Mouse (Mus musculus): ENCODE results near the gene 1300017J02Rik.

Gene 1300017J02Rik

DNA sequence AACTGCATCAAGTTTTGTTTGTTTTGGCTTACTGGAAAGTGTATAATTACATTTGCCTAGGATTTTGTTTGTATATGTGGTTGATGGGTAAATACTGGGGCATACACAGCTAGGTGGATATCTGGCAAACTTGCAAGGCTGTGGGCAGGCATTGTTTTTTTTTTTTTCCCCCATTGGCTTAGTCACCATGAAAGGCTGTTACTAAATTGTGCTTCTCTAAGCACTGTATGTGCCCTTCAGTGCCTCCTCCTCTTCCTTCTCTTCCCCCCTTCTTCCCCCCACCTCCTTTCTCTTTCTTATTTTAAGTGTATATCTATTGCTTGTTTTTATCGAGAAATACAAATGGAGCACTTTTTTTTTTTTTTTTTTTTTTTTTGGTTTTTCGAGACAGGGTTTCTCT lies 19.8 kb upstream of the 1300017J02Rik start:
- H3K4me3 ChIP-seq (replicated peaks; ENCODE audit: low read length): no peak overlapping the region
- TF ChIP-seq NANOG (IDR thresholded peaks at IDR 0.05; ENCODE audit: borderline replicate concordance, low read length) (no peak), CTCF (conservative IDR thresholded peaks at IDR 0.05; ENCODE audit: low read length) (no peak), POU5F1 (IDR thresholded peaks at IDR 0.05; ENCODE audit: borderline replicate concordance, low read length) (no peak)
- H3K9me3 ChIP-seq (ENCODE audit: low read length): no peaks in the 10 kb centered on the region
- peaks cover 25% of the 10 kb centered on the region for H3K4me1 ChIP-seq (replicated peaks; ENCODE audit: low read depth, low read length)
- peaks cover 100% of the 10 kb centered on the region for H3K36me3 ChIP-seq (ENCODE audit: insufficient read depth, low read length)
- H3K27me3 ChIP-seq (ENCODE audit: insufficient read depth, low read length): no peaks in the 10 kb centered on the region

DNA sequence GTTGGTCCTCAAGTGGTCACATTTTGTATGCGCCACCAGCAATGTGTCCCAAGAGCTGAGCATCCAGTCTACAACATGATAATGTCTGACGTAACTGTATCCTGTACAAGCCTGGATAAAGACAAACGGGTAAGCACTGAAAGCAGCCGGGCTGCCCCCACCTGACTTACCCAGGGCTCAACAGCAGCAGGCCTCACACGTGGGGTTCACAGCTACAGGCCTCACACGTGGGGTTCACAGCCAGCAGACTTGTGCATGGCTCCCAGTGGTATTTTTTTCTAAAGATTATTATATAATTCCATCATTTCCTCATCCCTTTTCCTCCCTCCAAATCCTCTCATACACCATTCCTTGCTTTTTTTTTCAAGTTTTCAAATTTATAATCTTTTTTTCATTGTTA lies 5.0 kb upstream of the 1300017J02Rik start:
- Histone ChIP-seq H3K4me3 (replicated peaks; ENCODE audit: low read length) (no peak overlapping the region), H3K4me1 (replicated peaks; ENCODE audit: low read depth, low read length) (peaks cover 23% of the 10 kb centered on the region), H3K36me3 (ENCODE audit: insufficient read depth, low read length) (peaks cover 82% of the 10 kb centered on the region), H3K9me3 (ENCODE audit: low read length) (no peaks in the 10 kb centered on the region), H3K27me3 (ENCODE audit: insufficient read depth, low read length) (no peaks in the 10 kb centered on the region)
- TF ChIP-seq NANOG (IDR thresholded peaks at IDR 0.05; ENCODE audit: borderline replicate concordance, low read length) (no peak), POU5F1 (IDR thresholded peaks at IDR 0.05; ENCODE audit: borderline replicate concordance, low read length) (no peak), CTCF (conservative IDR thresholded peaks at IDR 0.05; ENCODE audit: low read length) (no peak)

DNA sequence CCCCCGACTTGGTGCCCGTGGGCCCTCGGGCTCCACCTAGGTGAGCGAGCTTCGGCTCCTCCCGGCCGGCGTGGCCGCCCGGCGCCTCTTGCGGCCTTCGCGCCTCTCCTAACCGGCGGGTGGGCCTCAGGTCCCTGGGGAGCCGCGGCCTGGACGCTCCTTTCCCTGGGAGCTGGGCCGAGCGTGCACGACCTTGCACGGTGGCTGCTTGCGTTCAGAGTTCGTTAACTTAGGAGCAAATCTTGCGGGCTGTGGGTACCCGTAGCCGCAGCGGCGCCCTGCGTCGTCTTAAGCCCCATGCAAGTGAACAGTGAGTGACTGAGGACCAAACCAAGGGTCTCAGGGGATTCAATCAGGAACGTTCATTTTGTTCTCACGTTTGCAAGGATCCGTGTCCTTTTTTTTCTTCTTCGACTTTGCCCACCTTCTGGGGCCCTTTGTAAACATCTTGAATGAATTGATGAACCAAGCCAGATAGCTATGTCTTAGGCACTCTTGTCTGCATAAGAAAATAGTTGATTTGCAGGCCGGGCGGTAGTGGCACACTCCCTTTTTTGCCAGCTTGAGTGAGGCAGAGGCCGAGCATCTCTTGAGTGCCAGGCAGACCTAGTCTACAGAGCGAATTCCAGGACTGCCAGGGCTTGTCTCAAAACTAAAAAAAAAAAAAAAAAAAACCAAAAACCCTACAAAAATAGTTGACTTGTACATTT lies 605 bp upstream of the 1300017J02Rik start:
- peaks cover 65% of the 10 kb centered on the region for H3K36me3 ChIP-seq (ENCODE audit: insufficient read depth, low read length)
- peaks cover 34% of the 10 kb centered on the region for H3K4me1 ChIP-seq (replicated peaks; ENCODE audit: low read depth, low read length)
- peak overlapping the region; percentile 93 for H3K4me3 ChIP-seq (replicated peaks; ENCODE audit: low read length)
- H3K9me3 ChIP-seq (ENCODE audit: low read length): no peaks in the 10 kb centered on the region
- no peak for TF ChIP-seq POU5F1 (IDR thresholded peaks at IDR 0.05; ENCODE audit: borderline replicate concordance, low read length)
- no peak for TF ChIP-seq CTCF (conservative IDR thresholded peaks at IDR 0.05; ENCODE audit: low read length)
- no peak for TF ChIP-seq NANOG (IDR thresholded peaks at IDR 0.05; ENCODE audit: borderline replicate concordance, low read length)
- no peaks in the 10 kb centered on the region for H3K27me3 ChIP-seq (ENCODE audit: insufficient read depth, low read length)

DNA sequence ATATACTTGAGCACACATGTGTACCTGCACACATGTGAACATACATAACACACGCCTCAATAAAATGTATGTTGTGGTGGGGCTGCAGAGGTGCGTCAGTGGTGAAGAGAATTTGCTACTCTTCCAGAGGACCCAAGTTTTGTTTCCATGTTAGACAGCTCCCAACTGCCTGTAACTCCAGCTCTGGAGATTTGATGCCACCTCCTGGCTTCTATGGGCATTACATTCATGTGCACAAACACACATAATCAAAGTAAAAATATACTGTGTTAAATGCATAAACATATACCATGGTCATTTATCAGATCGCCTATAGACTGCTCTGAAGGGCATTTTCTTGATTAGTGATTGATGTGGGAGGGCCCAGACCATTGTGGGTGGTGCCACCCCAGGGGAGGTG lies 2.2 kb downstream of the 1300017J02Rik start:
- Histone ChIP-seq H3K9me3 (ENCODE audit: low read length) (no peaks in the 10 kb centered on the region), H3K27me3 (ENCODE audit: insufficient read depth, low read length) (no peaks in the 10 kb centered on the region), H3K4me1 (replicated peaks; ENCODE audit: low read depth, low read length) (peaks cover 30% of the 10 kb centered on the region), H3K4me3 (replicated peaks; ENCODE audit: low read length) (no peak overlapping the region), H3K36me3 (ENCODE audit: insufficient read depth, low read length) (peaks cover 38% of the 10 kb centered on the region)
- TF ChIP-seq CTCF (conservative IDR thresholded peaks at IDR 0.05; ENCODE audit: low read length) (peak; percentile 74), NANOG (IDR thresholded peaks at IDR 0.05; ENCODE audit: borderline replicate concordance, low read length) (no peak), POU5F1 (IDR thresholded peaks at IDR 0.05; ENCODE audit: borderline replicate concordance, low read length) (no peak)

DNA sequence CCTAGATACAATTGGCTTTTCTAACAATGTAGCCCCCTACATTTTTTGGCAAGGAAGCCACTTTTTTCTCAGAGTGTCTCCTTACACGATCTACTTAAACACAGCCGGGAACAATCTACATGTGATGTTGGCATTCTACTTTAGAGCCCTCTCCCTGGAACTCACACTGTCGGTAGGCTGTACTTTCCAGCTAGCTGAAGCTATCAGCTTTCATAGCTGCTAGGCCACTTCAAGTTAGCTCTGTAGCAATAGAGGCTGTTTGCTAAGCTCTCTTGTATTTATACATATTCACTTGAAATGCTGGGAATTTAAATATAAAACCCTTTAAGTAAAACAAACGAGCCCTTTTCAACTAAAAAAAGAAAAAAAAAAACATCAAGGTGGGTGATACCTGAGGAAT lies 2.6 kb downstream of the 1300017J02Rik start:
- Histone ChIP-seq H3K9me3 (ENCODE audit: low read length) (no peaks in the 10 kb centered on the region), H3K4me3 (replicated peaks; ENCODE audit: low read length) (no peak overlapping the region), H3K36me3 (ENCODE audit: insufficient read depth, low read length) (peaks cover 34% of the 10 kb centered on the region), H3K27me3 (ENCODE audit: insufficient read depth, low read length) (no peaks in the 10 kb centered on the region), H3K4me1 (replicated peaks; ENCODE audit: low read depth, low read length) (peaks cover 26% of the 10 kb centered on the region)
- TF ChIP-seq CTCF (conservative IDR thresholded peaks at IDR 0.05; ENCODE audit: low read length) (no peak), POU5F1 (IDR thresholded peaks at IDR 0.05; ENCODE audit: borderline replicate concordance, low read length) (no peak), NANOG (IDR thresholded peaks at IDR 0.05; ENCODE audit: borderline replicate concordance, low read length) (no peak)

DNA sequence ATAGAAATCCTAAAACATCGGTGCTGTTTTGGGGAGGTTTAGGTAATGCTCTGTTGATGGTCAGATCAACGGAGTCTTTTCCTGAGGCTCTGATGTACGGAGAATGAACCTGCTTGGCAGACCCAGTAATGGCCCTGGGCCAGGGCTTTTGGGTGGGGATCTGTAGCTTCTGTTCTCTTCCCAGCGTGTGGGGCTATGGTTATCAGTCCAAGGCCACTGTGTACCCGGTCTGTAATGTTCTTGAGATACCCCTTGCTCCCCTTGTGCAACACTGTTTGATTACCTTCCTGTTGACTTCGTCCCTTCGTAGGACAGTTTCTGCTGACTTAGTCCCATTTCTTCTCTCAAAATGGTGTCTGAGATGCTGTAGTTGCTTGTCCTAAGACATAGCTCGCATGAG lies 3.8 kb downstream of the 1300017J02Rik start:
- Histone ChIP-seq H3K4me3 (replicated peaks; ENCODE audit: low read length) (no peak overlapping the region), H3K4me1 (replicated peaks; ENCODE audit: low read depth, low read length) (peaks cover 15% of the 10 kb centered on the region)
- TF ChIP-seq CTCF (conservative IDR thresholded peaks at IDR 0.05; ENCODE audit: low read length) (no peak), POU5F1 (IDR thresholded peaks at IDR 0.05; ENCODE audit: borderline replicate concordance, low read length) (no peak), NANOG (IDR thresholded peaks at IDR 0.05; ENCODE audit: borderline replicate concordance, low read length) (no peak)

DNA sequence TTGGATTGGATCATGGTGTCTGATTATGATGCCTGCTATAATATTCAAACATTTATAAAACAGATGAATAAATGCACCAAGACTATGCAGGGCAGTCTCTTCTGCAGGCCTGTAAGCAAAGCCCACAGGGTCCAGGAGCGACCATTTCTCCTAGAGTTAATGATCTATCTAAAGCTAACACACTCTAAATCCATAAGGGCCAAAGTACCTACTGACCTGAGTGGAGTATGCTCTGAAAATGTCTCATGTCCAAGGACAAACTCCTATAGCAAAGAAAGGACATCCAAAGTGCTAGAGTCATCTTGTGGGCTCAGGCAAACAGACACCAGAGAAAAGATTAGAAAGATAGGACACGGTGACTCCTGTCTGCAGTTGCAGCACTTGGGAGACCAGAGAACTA lies 10.4 kb downstream of the 1300017J02Rik start:
- TF ChIP-seq NANOG (IDR thresholded peaks at IDR 0.05; ENCODE audit: borderline replicate concordance, low read length): no peak
- no peak for TF ChIP-seq CTCF (conservative IDR thresholded peaks at IDR 0.05; ENCODE audit: low read length)
- no peak for TF ChIP-seq POU5F1 (IDR thresholded peaks at IDR 0.05; ENCODE audit: borderline replicate concordance, low read length)
- H3K36me3 ChIP-seq (ENCODE audit: insufficient read depth, low read length): no peaks in the 10 kb centered on the region
- H3K4me3 ChIP-seq (replicated peaks; ENCODE audit: low read length): no peak overlapping the region
- H3K4me1 ChIP-seq (replicated peaks; ENCODE audit: low read depth, low read length): no peaks in the 10 kb centered on the region
- H3K9me3 ChIP-seq (ENCODE audit: low read length): no peaks in the 10 kb centered on the region
- no peaks in the 10 kb centered on the region for H3K27me3 ChIP-seq (ENCODE audit: insufficient read depth, low read length)

More for the DNA sequence above, 3.8 kb downstream of the 1300017J02Rik start:
- H3K9me3 ChIP-seq (ENCODE audit: low read length): no peaks in the 10 kb centered on the region
- no peaks in the 10 kb centered on the region for H3K27me3 ChIP-seq (ENCODE audit: insufficient read depth, low read length)
- peaks cover 24% of the 10 kb centered on the region for H3K36me3 ChIP-seq (ENCODE audit: insufficient read depth, low read length)

DNA sequence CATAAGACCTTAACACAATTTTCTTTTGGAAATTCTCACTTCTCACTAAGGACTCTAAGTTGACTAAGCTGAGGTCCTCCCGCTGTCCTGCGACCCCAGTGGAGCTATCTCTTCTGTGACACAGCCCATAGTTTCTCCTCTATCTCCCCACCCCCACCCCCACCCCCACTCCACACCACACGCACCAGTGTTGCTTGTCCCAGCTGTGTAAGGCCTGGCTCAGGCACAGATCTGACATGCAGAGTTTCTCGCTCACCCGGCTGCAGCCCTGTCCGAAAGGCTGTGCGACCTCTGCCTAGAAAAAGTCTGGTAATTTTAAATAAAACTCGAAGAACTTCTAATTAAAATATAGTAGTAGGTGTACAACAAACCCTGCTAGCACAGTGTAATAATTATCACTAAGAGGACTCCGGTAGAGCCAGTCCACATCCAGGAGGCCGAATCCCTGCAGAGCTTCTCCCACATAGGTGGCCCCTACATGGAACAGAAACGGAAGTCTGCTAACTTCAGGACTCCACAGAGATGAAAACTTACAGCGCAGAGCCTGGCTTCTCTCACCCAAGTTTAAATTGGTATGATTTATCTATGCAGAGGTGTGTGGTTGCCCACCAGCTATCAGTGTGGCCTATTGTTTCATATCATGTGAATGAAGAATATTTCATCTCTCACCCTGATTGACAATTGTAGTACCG lies 16.2 kb downstream of the 1300017J02Rik start:
- peak overlapping the region; percentile 53 for H3K4me3 ChIP-seq (replicated peaks; ENCODE audit: low read length)
- TF ChIP-seq NANOG (IDR thresholded peaks at IDR 0.05; ENCODE audit: borderline replicate concordance, low read length) (no peak), CTCF (conservative IDR thresholded peaks at IDR 0.05; ENCODE audit: low read length) (no peak)
- H3K9me3 ChIP-seq (ENCODE audit: low read length): no peaks in the 10 kb centered on the region
- no peaks in the 10 kb centered on the region for H3K27me3 ChIP-seq (ENCODE audit: insufficient read depth, low read length)
- H3K4me1 ChIP-seq (replicated peaks; ENCODE audit: low read depth, low read length): peaks cover 17% of the 10 kb centered on the region
- H3K36me3 ChIP-seq (ENCODE audit: insufficient read depth, low read length): no peaks in the 10 kb centered on the region
